Mouse (Mus musculus) brain, embryonic 18.5 days (tissue): ENCODE measurements around the gene Mboat2.

Source experiments
- DNase-seq: peaks from one replicate; pipeline ENCODE4 v3.0.0-alpha.2; 2012; ENCODE audit warnings: low read depth, low spot score

Gene Mboat2

GRCm38 (mm10) chr12:24899636-24900035, 69.0 kb downstream of the Mboat2 start:
- DNase-seq, result no peak

GRCm38 (mm10) chr12:24902736-24903135, 72.1 kb downstream of the Mboat2 start:
- DNase-seq, result no peak

GRCm38 (mm10) chr12:24907894-24908293, 77.2 kb downstream of the Mboat2 start:
- DNase-seq, result no peak

- DNase-seq, result no peak
Observed at GRCm38 (mm10) chr12:24909679-24910078, 79.0 kb downstream of the Mboat2 start.

GRCm38 (mm10) chr12:24912174-24912573, 81.5 kb downstream of the Mboat2 start:
- DNase-seq, result no peak

- DNase-seq, result no peak
Observed at GRCm38 (mm10) chr12:24912876-24913275, 82.2 kb downstream of the Mboat2 start.

- no peak for DNase-seq
Observed at GRCm38 (mm10) chr12:24918575-24919262, 88.0 kb downstream of the Mboat2 start.

GRCm38 (mm10) chr12:24920861-24921260, 90.2 kb downstream of the Mboat2 start:
- DNase-seq, result no peak

- no peak for DNase-seq
Observed at GRCm38 (mm10) chr12:24924003-24924402, 93.3 kb downstream of the Mboat2 start.

GRCm38 (mm10) chr12:24925276-24925675, 94.6 kb downstream of the Mboat2 start:
- no peak for DNase-seq

- DNase-seq, result no peak
Observed at GRCm38 (mm10) chr12:24925684-24926083, 95.0 kb downstream of the Mboat2 start.

- DNase-seq, result no peak
Observed at GRCm38 (mm10) chr12:24928051-24928748, 97.5 kb downstream of the Mboat2 start.

GRCm38 (mm10) chr12:24929043-24929442, 98.4 kb downstream of the Mboat2 start:
- no peak for DNase-seq

GRCm38 (mm10) chr12:24930760-24931159, 100.1 kb downstream of the Mboat2 start:
- DNase-seq, result no peak

GRCm38 (mm10) chr12:24932120-24932519, 101.4 kb downstream of the Mboat2 start:
- DNase-seq, result no peak

- DNase-seq, result no peak
Observed at GRCm38 (mm10) chr12:24933206-24933775, 102.6 kb downstream of the Mboat2 start.

- no peak for DNase-seq
Observed at GRCm38 (mm10) chr12:24933996-24934395, 103.3 kb downstream of the Mboat2 start.

- no peak for DNase-seq
Observed at GRCm38 (mm10) chr12:24936281-24936680, 105.6 kb downstream of the Mboat2 start.

GRCm38 (mm10) chr12:24939372-24939771, 108.7 kb downstream of the Mboat2 start:
- DNase-seq, result no peak

GRCm38 (mm10) chr12:24942619-24943287, 112.1 kb downstream of the Mboat2 start:
- no peak for DNase-seq

GRCm38 (mm10) chr12:24943427-24943826, 112.7 kb downstream of the Mboat2 start:
- DNase-seq, result no peak

GRCm38 (mm10) chr12:24944597-24944996, 113.9 kb downstream of the Mboat2 start:
- DNase-seq, result no peak
